Mouse (Mus musculus) myocyte (in vitro differentiated cells): ENCODE measurements at regions not wholly inside any gene's neighbourhood (a gene's known extent, or its start where the extent isn't known, plus 50 kb on each side); places are given as distances from the start of the nearest gene placed in this dataset.

Experiments used
- H3K27me3 ChIP-seq: one replicate; pipeline ENCODE4 v1.6.1; 2011; ENCODE audit not compliant: control insufficient read depth, insufficient read depth, insufficient read length
- H3K36me3 ChIP-seq: one replicate; pipeline ENCODE4 v1.6.1; 2011; ENCODE audit not compliant: control insufficient read depth, insufficient read depth
- H3K4me2 ChIP-seq: one replicate; pipeline ENCODE4 v1.6.1; 2011; ENCODE audit warnings: low read depth, control low read depth
- H3K4me3 ChIP-seq: one replicate; pipeline ENCODE4 v1.5.1; 2011; ENCODE audit warnings: mild to moderate bottlenecking, control low read depth, moderate library complexity
- H3K79me2 ChIP-seq: one replicate; pipeline ENCODE4 v1.6.1; 2011; ENCODE audit not compliant: control insufficient read depth, insufficient read depth
- H3ac ChIP-seq: one replicate; pipeline ENCODE4 v1.6.1; 2011; ENCODE audit not compliant: control insufficient read depth, insufficient read length
- CEBPB ChIP-seq: IDR thresholded peaks from 2 replicates; pipeline ENCODE4 v1.6.1; 2011; ENCODE audit warnings: mild to moderate bottlenecking, moderate library complexity; ENCODE audit not compliant: poor library complexity, insufficient read depth, severe bottlenecking
- E2F4 ChIP-seq: IDR thresholded peaks from one replicate; pipeline ENCODE4 v1.6.1; 2011; ENCODE audit warnings: mild to moderate bottlenecking, control low read depth, moderate library complexity; ENCODE audit not compliant: insufficient read depth
- MAX ChIP-seq: IDR thresholded peaks from one replicate; pipeline ENCODE4 v1.6.1; 2011; ENCODE audit warnings: low read depth, mild to moderate bottlenecking, control low read depth
- MYOD1 ChIP-seq, 3 experiments: IDR thresholded peaks; one replicate each; pipeline ENCODE4 v1.6.1; 2011; ENCODE audit warnings: control low read depth in 2 of 3, low read depth in 2 of 3, mild to moderate bottlenecking in 2 of 3, moderate library complexity in 1 of 3; ENCODE audit not compliant: insufficient read length in 2 of 3, control insufficient read depth in 1 of 3
- MYOG ChIP-seq, 3 experiments: IDR thresholded peaks; one replicate each; pipeline ENCODE4 v1.6.1; 2011; ENCODE audit warnings: control low read depth in 2 of 3, low read depth in 2 of 3, mild to moderate bottlenecking in 2 of 3; ENCODE audit not compliant: insufficient read length in 2 of 3, control insufficient read depth in 1 of 3, insufficient read depth in 1 of 3
- POLR2A ChIP-seq: IDR thresholded peaks from one replicate; pipeline ENCODE4 v1.6.1; 2011; ENCODE audit warnings: low read depth, mild to moderate bottlenecking, control low read depth, moderate library complexity; ENCODE audit not compliant: insufficient read length
- POLR2AphosphoS2 ChIP-seq: IDR thresholded peaks from one replicate; pipeline ENCODE4 v1.6.1; 2011; ENCODE audit warnings: low read depth, control low read depth; ENCODE audit not compliant: insufficient read length
- REST ChIP-seq: IDR thresholded peaks from one replicate; pipeline ENCODE4 v1.6.1; 2011; ENCODE audit warnings: mild to moderate bottlenecking, control low read depth, moderate library complexity; ENCODE audit not compliant: insufficient read depth, insufficient read length
- SRF ChIP-seq: IDR thresholded peaks from one replicate; pipeline ENCODE4 v1.6.1; 2011; ENCODE audit warnings: low read depth; ENCODE audit not compliant: control insufficient read depth, insufficient read length
- TCF12 ChIP-seq: IDR thresholded peaks from one replicate; pipeline ENCODE4 v1.6.1; 2011; ENCODE audit warnings: mild to moderate bottlenecking, control low read depth; ENCODE audit not compliant: poor library complexity, insufficient read depth, severe bottlenecking
- TCF3 ChIP-seq: IDR thresholded peaks from one replicate; pipeline ENCODE4 v1.6.1; 2011; ENCODE audit warnings: low read depth, control low read depth; ENCODE audit not compliant: insufficient read length
- USF1 ChIP-seq: IDR thresholded peaks from one replicate; pipeline ENCODE4 v1.6.1; 2011; ENCODE audit warnings: low read depth, mild to moderate bottlenecking, control low read depth, moderate library complexity

- H3ac ChIP-seq, result no peak overlapping the region
- TF ChIP-seq SRF (no peak), CEBPB (no peak), POLR2AphosphoS2 (no peak), USF1 (no peak), MYOG (IDR thresholded peaks at IDR 0.05; ENCODE audit: control insufficient read depth in 1 of 3, insufficient read depth in 1 of 3, insufficient read length in 2 of 3, low read depth in 2 of 3) (peak in 2 of 3 experiments; percentile 41 to 78), REST (no peak), POLR2A (no peak), MYOD1 (IDR thresholded peaks at IDR 0.05; ENCODE audit: control insufficient read depth in 1 of 3, insufficient read length in 2 of 3, low read depth in 2 of 3) (peak; percentile 15 to 83 (median 77)), TCF3 (no peak)
- no peaks in the 10 kb centered on the region for H3K27me3 ChIP-seq
- no peaks in the 10 kb centered on the region for H3K36me3 ChIP-seq
- H3K4me3 ChIP-seq, result no peak overlapping the region
- H3K79me2 ChIP-seq, result no peaks in the 10 kb centered on the region
- peak overlapping the region; percentile 76 for H3K4me2 ChIP-seq
These were observed 189.3 kb upstream of the Jade1 start for GRCm38 (mm10) chr3:41366264-41366663.

GRCm38 (mm10) chr3:41365145-41365830 is 190.2 kb upstream of the Jade1 start:
- no peaks in the 10 kb centered on the region for H3K79me2 ChIP-seq
- H3K27me3 ChIP-seq, result no peaks in the 10 kb centered on the region
- peak overlapping the region; percentile 76 for H3K4me2 ChIP-seq
- H3K36me3 ChIP-seq, result no peaks in the 10 kb centered on the region
- TF ChIP-seq TCF3 (no peak), TCF12 (no peak), MYOG (IDR thresholded peaks at IDR 0.05; ENCODE audit: control insufficient read depth in 1 of 3, insufficient read depth in 1 of 3, insufficient read length in 2 of 3, low read depth in 2 of 3) (no peak), POLR2A (no peak), MAX (no peak), USF1 (no peak), MYOD1 (IDR thresholded peaks at IDR 0.05; ENCODE audit: control insufficient read depth in 1 of 3, insufficient read length in 2 of 3, low read depth in 2 of 3) (no peak), SRF (no peak), E2F4 (no peak), REST (no peak), CEBPB (no peak), POLR2AphosphoS2 (no peak)
- H3K4me3 ChIP-seq, result no peak overlapping the region
- no peak overlapping the region for H3ac ChIP-seq

GRCm38 (mm10) chr3:41363947-41364346 is 191.6 kb upstream of the Jade1 start:
- Histone ChIP-seq H3K4me3 (no peak overlapping the region), H3K27me3 (no peaks in the 10 kb centered on the region), H3K36me3 (no peaks in the 10 kb centered on the region), H3ac (no peak overlapping the region), H3K79me2 (no peaks in the 10 kb centered on the region), H3K4me2 (no peak overlapping the region)
- TF ChIP-seq SRF (no peak), USF1 (no peak), TCF3 (no peak), MYOD1 (IDR thresholded peaks at IDR 0.05; ENCODE audit: control insufficient read depth in 1 of 3, insufficient read length in 2 of 3, low read depth in 2 of 3) (no peak), TCF12 (no peak), POLR2AphosphoS2 (no peak), CEBPB (no peak), MYOG (IDR thresholded peaks at IDR 0.05; ENCODE audit: control insufficient read depth in 1 of 3, insufficient read depth in 1 of 3, insufficient read length in 2 of 3, low read depth in 2 of 3) (no peak), REST (no peak), POLR2A (no peak), MAX (no peak), E2F4 (no peak)

- Histone ChIP-seq H3K79me2 (no peaks in the 10 kb centered on the region), H3ac (no peak overlapping the region), H3K4me3 (no peak overlapping the region), H3K4me2 (no peak overlapping the region), H3K27me3 (no peaks in the 10 kb centered on the region), H3K36me3 (no peaks in the 10 kb centered on the region)
- TF ChIP-seq MYOD1 (IDR thresholded peaks at IDR 0.05; ENCODE audit: control insufficient read depth in 1 of 3, insufficient read length in 2 of 3, low read depth in 2 of 3), result peak in 2 of 3 experiments; percentile 17 to 48
- no peak for TF ChIP-seq TCF3
These were observed 195.3 kb upstream of the Jade1 start for GRCm38 (mm10) chr3:41360231-41360630.

GRCm38 (mm10) chr3:41359458-41359857 is 196.1 kb upstream of the Jade1 start:
- no peaks in the 10 kb centered on the region for H3K36me3 ChIP-seq
- no peaks in the 10 kb centered on the region for H3K27me3 ChIP-seq
- H3K4me2 ChIP-seq, result peak overlapping the region; percentile 1
- no peak overlapping the region for H3K4me3 ChIP-seq
- no peak overlapping the region for H3ac ChIP-seq
- H3K79me2 ChIP-seq, result no peaks in the 10 kb centered on the region
- TF ChIP-seq SRF, result no peak
- peak in 2 of 3 experiments; percentile 84 to 90 for TF ChIP-seq MYOD1 (IDR thresholded peaks at IDR 0.05; ENCODE audit: control insufficient read depth in 1 of 3, insufficient read length in 2 of 3, low read depth in 2 of 3)
- TF ChIP-seq MYOG (IDR thresholded peaks at IDR 0.05; ENCODE audit: control insufficient read depth in 1 of 3, insufficient read depth in 1 of 3, insufficient read length in 2 of 3, low read depth in 2 of 3), result peak; percentile 39 to 84 (median 67)
